Mouse (Mus musculus) gastrocnemius, adult 2 months (tissue): Measurements from ENCODE around the gene Tmem230. TPM values are rescaled to one million over a fixed set of nuclear protein-coding genes. Genes with fewer than 3 reads are reported as not detected.
"Not testable (repeated sequence)": the region's sequence is repeated elsewhere in the genome, so short reads cannot be mapped to it uniquely, and the experiment has no call there.

Experiments
- DNase-seq: peaks from one replicate; pipeline ENCODE4 v3.0.0; 2022
- H3K27ac ChIP-seq: fragments of 200-600 bp; 2 replicates; pipeline ENCODE4 v1.8.1; 2022; ENCODE audit warnings: mild to moderate bottlenecking
- H3K4me3 ChIP-seq: fragments of 200-600 bp; 2 replicates; pipeline ENCODE4 v1.8.1; 2022; ENCODE audit warnings: mild to moderate bottlenecking, moderate library complexity
- CTCF ChIP-seq: fragments of 200-600 bp; IDR thresholded peaks from 2 replicates; pipeline ENCODE4 v1.8.1; 2022; ENCODE audit warnings: antibody characterized with exemption, mild to moderate bottlenecking, moderate library complexity
- intact Hi-C: fragments of 180-260 bp; cut with DNase I; formaldehyde crosslinking; loops from one replicate; pipeline ENCODE4 v1.15.1; 2025
- total RNA-seq, 2 experiments: library from RNA; stranded (reverse); gene quantifications; 2 replicates each; pipeline ENCODE4 v1.2.3; 2021

Tmem230 gene
- total RNA-seq, 2 experiments from 2014 or later, result 23.2 to 28.1 TPM

- peak; percentile 71 for TF ChIP-seq CTCF
- DNase-seq, result peak; percentile 70
- not testable (repeated sequence) for H3K27ac ChIP-seq, H3K4me3 ChIP-seq
- intact Hi-C loops, result loop anchor here (2.0 to 10.0 kb wide), 4 partner anchors 100 to 426 kb away; no protein-coding TSS in a partner anchor
Measured at GRCm38 (mm10) chr2:132240457-132240856, 7.2 kb downstream of the Tmem230 start.

GRCm38 (mm10) chr2:132239434-132239833, 8.2 kb downstream of the Tmem230 start:
- intact Hi-C loops, DNase-seq, H3K27ac ChIP-seq, H3K4me3 ChIP-seq: not testable (repeated sequence)

- Histone ChIP-seq H3K4me3 (no peak overlapping the region), H3K27ac (no peak overlapping the region)
- intact Hi-C loops, result no loop called here
- DNase-seq, result no peak
- TF ChIP-seq CTCF, result no peak
Measured at GRCm38 (mm10) chr2:132235975-132236374, 11.6 kb downstream of the Tmem230 start.

- no peak overlapping the region for H3K4me3 ChIP-seq
- TF ChIP-seq CTCF, result no peak
- no peak for DNase-seq
- no peak overlapping the region for H3K27ac ChIP-seq
- intact Hi-C loops, result no loop called here
Measured at GRCm38 (mm10) chr2:132235291-132235690, 12.3 kb downstream of the Tmem230 start.

GRCm38 (mm10) chr2:132233985-132234765, 13.4 kb downstream of the Tmem230 start:
- no peak for DNase-seq
- H3K4me3 ChIP-seq, result no peak overlapping the region
- TF ChIP-seq CTCF, result no peak
- no peak overlapping the region for H3K27ac ChIP-seq
- intact Hi-C loops, result no loop called here

- no peak for DNase-seq
- no peak overlapping the region for H3K27ac ChIP-seq
- TF ChIP-seq CTCF, result no peak
- H3K4me3 ChIP-seq, result no peak overlapping the region
- intact Hi-C loops, result no loop called here
Measured at GRCm38 (mm10) chr2:132232413-132232945, 15.1 kb downstream of the Tmem230 start.

- intact Hi-C loops, result no loop called here
- H3K27ac ChIP-seq, result no peak overlapping the region; the same call in 1 of the 2 replicates
- no peak for DNase-seq
- no peak overlapping the region for H3K4me3 ChIP-seq
- TF ChIP-seq CTCF, result no peak
Measured at GRCm38 (mm10) chr2:132224359-132224758, 23.2 kb downstream of the Tmem230 start.

GRCm38 (mm10) chr2:132221611-132222073, 26.0 kb downstream of the Tmem230 start:
- peak overlapping the region; percentile 43 for H3K4me3 ChIP-seq
- peak; percentile 51 for DNase-seq
- intact Hi-C loops, result no loop called here
- no peak for TF ChIP-seq CTCF
- peak overlapping the region; percentile 85 for H3K27ac ChIP-seq

GRCm38 (mm10) chr2:132211995-132212656, 35.5 kb downstream of the Tmem230 start:
- no peak; the same call in 1 of the 2 replicates for TF ChIP-seq CTCF
- intact Hi-C loops, result loop anchor here (10.0 kb wide), 1 partner anchor 67 kb away; the partner anchor contains the start of gene Slc23a2
- peak overlapping the region; percentile 81 for H3K27ac ChIP-seq

GRCm38 (mm10) chr2:132210806-132211312, 36.7 kb downstream of the Tmem230 start:
- DNase-seq, result no peak
- no peak overlapping the region for H3K27ac ChIP-seq
- intact Hi-C loops, result loop anchor here (10.0 kb wide), 1 partner anchor 66 kb away; the partner anchor contains the start of gene Slc23a2
- H3K4me3 ChIP-seq, result no peak overlapping the region
- no peak for TF ChIP-seq CTCF

More at GRCm38 (mm10) chr2:132211995-132212656, 35.5 kb downstream of the Tmem230 start:
- DNase-seq, result peak; percentile 90
- no peak overlapping the region for H3K4me3 ChIP-seq

GRCm38 (mm10) chr2:132208246-132208881, 39.2 kb downstream of the Tmem230 start:
- intact Hi-C loops, result no loop called here
- H3K27ac ChIP-seq, result no peak overlapping the region
- no peak overlapping the region for H3K4me3 ChIP-seq
- no peak for TF ChIP-seq CTCF
- no peak for DNase-seq

- Histone ChIP-seq H3K4me3 (no peak overlapping the region), H3K27ac (no peak overlapping the region)
- intact Hi-C loops, result no loop called here
- TF ChIP-seq CTCF, result no peak
- no peak for DNase-seq
Measured at GRCm38 (mm10) chr2:132206316-132206881, 41.2 kb downstream of the Tmem230 start.
